Mouse (Mus musculus) heart, postnatal 0 days (tissue): ENCODE measurements around the gene Nr1d2.

Experiments used
- CTCF ChIP-seq: IDR thresholded peaks from 2 replicates; pipeline ENCODE4 v1.5.1; 2016; ENCODE audit warnings: antibody characterized with exemption, control low read depth, low read depth
- EP300 ChIP-seq: IDR thresholded peaks from 2 replicates; pipeline ENCODE4 v1.6.1; 2016; ENCODE audit warnings: antibody characterized with exemption, low read depth

DNA sequence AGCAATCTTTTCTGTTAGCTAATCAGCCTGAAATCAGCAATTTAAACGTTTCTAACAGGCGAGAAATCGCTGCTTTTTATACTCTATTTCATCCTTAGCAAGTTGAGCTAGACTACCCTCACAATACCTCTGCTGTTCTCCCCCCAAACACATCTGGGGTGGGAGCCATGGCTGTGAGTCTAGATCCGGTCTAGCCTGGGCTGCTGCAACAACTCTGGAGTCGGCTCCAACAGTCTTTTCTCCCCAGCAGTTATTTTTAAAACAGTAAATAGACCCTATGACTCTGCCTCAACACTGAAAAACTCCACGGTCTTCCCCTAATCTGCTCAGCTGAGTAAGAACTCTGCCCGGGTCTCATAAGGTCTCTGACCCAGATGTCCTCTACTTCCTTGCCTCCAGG is 1.2 kb upstream of the Nr1d2 start:
- TF ChIP-seq CTCF (no peak), EP300 (no peak)
